Mouse (Mus musculus) large intestine, adult 2 months (tissue): Measurements from ENCODE around the gene Crebbp. TPM values are rescaled to one million over a fixed set of nuclear protein-coding genes. Genes with fewer than 3 reads are reported as not detected.
A peak's percentile ranks its signal among the peaks of the same experiment; 100 is the strongest.
"Not testable (repeated sequence)": the region's sequence is repeated elsewhere in the genome, so short reads cannot be mapped to it uniquely, and the experiment has no call there.

Experiments used
- DNase-seq: peaks from one replicate; pipeline ENCODE4 v3.0.0-alpha.2; 2012; ENCODE audit warnings: low read depth, low spot score
- WGBS: fragments of 180-500 bp; shearing (Covaris S2); methylation state at CpG from one replicate; pipeline ENCODE4 v1.1.7; 2018; 5-methylcytosine and 5-hydroxymethylcytosine counted together
- polyA plus RNA-seq: library from polyadenylated mRNA; depleted of rRNA; stranded (reverse); fragments of >200 nt; gene quantifications from 2 replicates; pipeline ENCODE4 v1.2.3, GENCODE M21; 2012; rRNA removed

Gene Crebbp
- polyA plus RNA-seq = 18.2 and 23.9 TPM in 2 replicates

GRCm38 (mm10) chr16:4213799-4214551 is at the start of gene Crebbp:
Gene Crebbp, minus strand, starts transcription at chr16:4213997.
- peak; percentile 53 for DNase-seq

GRCm38 (mm10) chr16:4263486-4263885 is 49.7 kb upstream of the Crebbp start:
- WGBS = 34% methylated on average over 3 of the region's 3 CpGs
- no peak for DNase-seq

More at GRCm38 (mm10) chr16:4213799-4214551, at the start of gene Crebbp:
- WGBS = 1% methylated on average over 88 of the region's 92 CpGs

GRCm38 (mm10) chr16:4257546-4257945 is 43.7 kb upstream of the Crebbp start:
- DNase-seq = no peak
- 87% methylated on average over 2 of the region's 2 CpGs for WGBS

GRCm38 (mm10) chr16:4248791-4249190 is 35.0 kb upstream of the Crebbp start:
- no peak for DNase-seq
- 88% methylated on average over 3 of the region's 3 CpGs for WGBS

- WGBS = 100% methylated on average over 1 of the region's 1 CpGs
- not testable (repeated sequence) for DNase-seq
Measured at GRCm38 (mm10) chr16:4245241-4245640, 31.4 kb upstream of the Crebbp start.

GRCm38 (mm10) chr16:4236131-4236530 is 22.3 kb upstream of the Crebbp start:
- DNase-seq = no peak
- WGBS = 35% methylated on average over 4 of the region's 4 CpGs

GRCm38 (mm10) chr16:4235587-4235986 is 21.8 kb upstream of the Crebbp start:
- DNase-seq = no peak

- WGBS = 84% methylated on average over 2 of the region's 2 CpGs
- DNase-seq = no peak
Measured at GRCm38 (mm10) chr16:4225841-4226240, 12.0 kb upstream of the Crebbp start.

GRCm38 (mm10) chr16:4214631-4215240 is 939 bp upstream of the Crebbp start:
- no peak for DNase-seq

GRCm38 (mm10) chr16:4212963-4213798 is 616 bp downstream of the Crebbp start:
- DNase-seq = no peak
- under 1% methylated on average over 102 of the region's 128 CpGs for WGBS

More at GRCm38 (mm10) chr16:4214631-4215240, 939 bp upstream of the Crebbp start:
- 53% methylated on average over 10 of the region's 10 CpGs for WGBS

- WGBS = 1% methylated on average over 23 of the region's 23 CpGs
- no peak for DNase-seq
Measured at GRCm38 (mm10) chr16:4212167-4212962, 1.4 kb downstream of the Crebbp start.

- 13% methylated on average over 1 of the region's 1 CpGs for WGBS
- no peak for DNase-seq
Measured at GRCm38 (mm10) chr16:4210290-4210689, 3.5 kb downstream of the Crebbp start.

GRCm38 (mm10) chr16:4203592-4203991 is 10.2 kb downstream of the Crebbp start:
- no peak for DNase-seq
- 98% methylated on average over 1 of the region's 1 CpGs for WGBS

GRCm38 (mm10) chr16:4199995-4200394 is 13.8 kb downstream of the Crebbp start:
- DNase-seq = no peak
- 19% methylated on average over 1 of the region's 1 CpGs for WGBS

GRCm38 (mm10) chr16:4199566-4199965 is 14.2 kb downstream of the Crebbp start:
- DNase-seq = no peak
- 53% methylated on average over 2 of the region's 2 CpGs for WGBS

GRCm38 (mm10) chr16:4198004-4198403 is 15.8 kb downstream of the Crebbp start:
- 96% methylated on average over 4 of the region's 4 CpGs for WGBS
- DNase-seq = no peak

- 94% methylated on average over 1 of the region's 1 CpGs for WGBS
- no peak for DNase-seq
Measured at GRCm38 (mm10) chr16:4190166-4190565, 23.6 kb downstream of the Crebbp start.

- DNase-seq = no peak
- WGBS = 88% methylated on average over 3 of the region's 3 CpGs
Measured at GRCm38 (mm10) chr16:4175134-4175533, 38.7 kb downstream of the Crebbp start.

GRCm38 (mm10) chr16:4169530-4169929 is 44.3 kb downstream of the Crebbp start:
- 50% methylated on average over 3 of the region's 3 CpGs for WGBS
- no peak for DNase-seq
